Mouse (Mus musculus) heart, postnatal 14 days (tissue): Measurements from ENCODE around the gene Kpna7. TPM values are rescaled to one million over a fixed set of nuclear protein-coding genes. Genes with fewer than 3 reads are reported as not detected.

Experiments used
- DNase-seq, 2 experiments: peaks; one replicate each; pipeline ENCODE4 v3.0.0; 2021 to 2022
- intact Hi-C: fragments of 180-260 bp; cut with DNase I; formaldehyde crosslinking; loops from one replicate; pipeline ENCODE4 v1.15.1; 2025
- total RNA-seq, 2 experiments: library from RNA; stranded (reverse); gene quantifications; 2 replicates each; pipeline ENCODE4 v1.2.3; 2021

The Kpna7 gene
- total RNA-seq, 2 experiments from 2014 or later: not detected

DNA sequence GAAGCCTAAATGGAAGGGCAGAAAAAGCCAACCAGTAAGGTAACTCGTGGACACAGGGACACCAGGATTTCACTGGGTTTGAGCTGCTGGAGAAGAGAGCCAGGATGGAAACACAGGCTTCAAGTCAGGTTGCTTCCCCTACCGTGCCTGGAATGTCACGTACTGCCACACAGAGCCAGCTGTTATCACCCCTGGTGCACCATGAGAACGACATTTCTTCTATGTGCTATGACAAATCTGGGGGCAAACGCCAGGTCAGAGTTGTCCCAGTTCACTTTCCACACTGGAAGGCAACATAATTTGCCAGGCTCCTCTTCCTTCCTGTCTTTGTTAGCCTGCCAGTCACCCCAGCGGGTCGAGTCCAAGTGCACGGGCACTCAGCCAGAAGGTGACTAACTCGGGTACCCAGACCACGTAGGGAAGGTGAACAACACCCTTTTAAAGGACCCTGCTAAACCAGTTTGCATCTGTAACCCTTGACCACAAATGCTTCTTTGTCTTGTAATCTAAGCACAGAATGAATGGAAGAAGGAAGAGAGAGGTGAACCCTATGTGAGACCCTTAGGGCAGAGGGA lies 105.2 kb downstream of the Kpna7 start:
- peak; percentile 40 to 47 for DNase-seq
- intact Hi-C loops: no loop called here

DNA sequence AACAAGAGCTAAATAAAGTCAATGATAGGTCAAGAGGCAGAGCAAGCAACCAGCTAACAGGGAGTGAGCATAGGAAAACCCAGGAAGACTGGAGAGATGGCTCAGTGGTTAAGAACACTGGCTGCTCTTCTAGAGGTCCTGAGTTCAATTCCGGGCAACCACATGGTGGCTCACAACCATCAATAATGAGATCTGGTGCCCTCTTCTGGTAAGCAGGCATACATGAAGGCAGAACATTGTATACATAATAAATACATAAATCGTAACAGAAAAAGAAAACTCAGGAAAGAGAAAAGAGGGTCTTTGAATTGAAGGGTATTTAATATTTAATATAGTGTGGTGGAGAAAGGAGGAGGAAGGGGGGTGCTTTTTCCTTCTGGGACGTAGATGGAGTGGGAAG lies 112.6 kb downstream of the Kpna7 start:
- no peak for DNase-seq
- intact Hi-C loops: no loop called here

DNA sequence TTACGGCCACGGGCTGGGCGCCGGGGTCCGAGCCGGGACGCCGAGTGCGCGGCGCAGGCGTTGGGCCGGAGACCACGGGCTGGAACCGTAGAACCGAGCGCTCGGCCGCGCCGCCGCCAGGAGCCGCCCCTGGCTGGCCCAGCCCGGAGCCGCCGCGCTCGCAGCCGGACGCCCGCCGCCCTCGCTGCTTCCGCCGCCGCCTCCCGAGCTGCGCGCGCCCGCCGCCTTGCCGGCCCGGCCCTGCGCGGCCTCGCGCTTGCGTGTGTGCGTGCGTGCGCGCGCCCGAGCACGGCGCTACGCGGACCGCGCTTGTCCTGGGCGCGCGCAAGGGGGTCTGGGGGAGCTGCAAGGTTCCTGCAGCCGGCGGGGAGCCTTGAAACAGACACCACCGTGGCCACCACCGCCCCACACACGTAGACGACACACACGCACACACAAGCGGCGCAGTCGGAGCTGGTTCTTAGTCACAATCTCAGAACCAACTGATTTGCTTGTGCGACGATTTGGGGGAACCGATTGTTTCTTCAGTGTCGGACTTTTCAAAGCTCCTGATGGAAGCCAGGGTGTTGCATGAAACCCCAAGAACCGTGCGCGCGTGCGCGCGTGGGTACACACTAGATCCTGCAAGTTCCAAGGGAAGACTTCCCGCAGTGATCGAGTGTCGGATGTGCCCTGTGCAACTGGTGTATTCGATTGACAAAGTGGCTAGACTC lies 118.0 kb downstream of the Kpna7 start, which contains the start of gene Smurf1:
Smurf1 (minus strand) TSS at position 209 of the 713 bp plus-strand sequence.
- DNase-seq: peak; percentile 93 to 94
- intact Hi-C loops: no loop called here

DNA sequence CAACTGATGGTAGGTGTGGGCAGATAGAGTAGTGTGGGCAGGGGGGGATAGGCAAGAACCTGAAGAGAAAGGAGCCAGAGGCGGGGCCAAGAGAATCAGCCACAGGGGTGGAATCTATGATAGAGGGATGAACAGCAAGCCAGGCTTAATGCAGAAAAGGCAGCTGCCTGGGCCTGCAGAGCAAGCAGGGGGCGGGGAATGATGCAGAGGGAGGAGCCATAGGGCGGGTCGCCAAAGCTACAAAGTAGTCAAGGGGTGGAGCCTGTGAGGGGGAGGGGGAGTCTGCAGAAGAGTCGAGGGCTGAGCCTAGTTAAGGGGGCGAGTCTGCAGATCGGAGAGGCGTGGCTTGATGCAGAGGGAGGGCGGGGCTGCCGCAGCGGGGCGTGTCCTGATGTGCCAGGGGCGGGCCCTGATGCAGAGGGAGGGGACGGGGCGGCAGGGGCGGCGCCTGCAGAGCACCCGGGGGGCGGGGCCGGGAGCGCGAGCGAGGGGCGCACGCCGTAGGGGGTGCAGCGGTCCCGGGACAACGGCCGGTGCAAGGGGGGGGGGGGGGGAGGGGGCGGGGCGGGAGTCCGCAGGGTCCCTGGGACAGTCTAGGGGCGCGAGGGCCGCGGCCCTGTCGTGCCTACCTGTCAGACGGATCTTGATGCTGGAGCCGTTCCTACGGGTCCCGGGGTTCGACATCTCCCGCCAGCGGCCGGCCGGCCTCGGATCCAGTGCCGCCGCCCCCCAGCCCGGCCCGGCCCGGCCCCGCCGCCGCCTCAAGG lies 118.8 kb downstream of the Kpna7 start:
- intact Hi-C loops: no loop called here

DNA sequence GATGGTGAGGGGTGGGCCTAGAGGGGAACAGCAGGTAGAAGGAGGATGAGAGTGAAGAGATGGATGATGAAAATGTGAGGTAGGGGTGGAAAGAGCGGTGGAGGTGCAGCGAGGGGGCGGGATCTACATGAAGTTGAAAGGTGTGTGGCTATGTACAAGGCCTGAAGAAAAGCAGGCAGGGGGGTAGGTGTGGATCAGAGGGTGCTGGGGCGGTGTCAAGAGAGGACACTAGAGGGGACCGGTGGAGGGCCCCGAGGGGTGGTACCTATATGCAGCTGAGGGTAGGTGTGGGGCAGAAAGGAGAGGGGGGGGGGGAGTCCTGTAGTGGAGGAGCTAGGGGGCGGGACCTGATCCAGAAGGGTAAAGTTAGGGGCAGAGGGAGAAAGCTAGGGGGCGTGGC lies 119.4 kb downstream of the Kpna7 start:
- DNase-seq: no peak
- intact Hi-C loops: no loop called here

More for the DNA sequence above, 118.8 kb downstream of the Kpna7 start:
- peak; percentile 84 to 91 for DNase-seq

- peak; percentile 56 to 76 for DNase-seq
- intact Hi-C loops: no loop called here
Measured at GRCm38 (mm10) chr5:144963817-144964261, 120.0 kb downstream of the Kpna7 start.

GRCm38 (mm10) chr5:144963401-144963800 lies 120.4 kb downstream of the Kpna7 start:
- intact Hi-C loops: no loop called here
- DNase-seq: peak in 1 of 2 experiments; percentile 27

DNA sequence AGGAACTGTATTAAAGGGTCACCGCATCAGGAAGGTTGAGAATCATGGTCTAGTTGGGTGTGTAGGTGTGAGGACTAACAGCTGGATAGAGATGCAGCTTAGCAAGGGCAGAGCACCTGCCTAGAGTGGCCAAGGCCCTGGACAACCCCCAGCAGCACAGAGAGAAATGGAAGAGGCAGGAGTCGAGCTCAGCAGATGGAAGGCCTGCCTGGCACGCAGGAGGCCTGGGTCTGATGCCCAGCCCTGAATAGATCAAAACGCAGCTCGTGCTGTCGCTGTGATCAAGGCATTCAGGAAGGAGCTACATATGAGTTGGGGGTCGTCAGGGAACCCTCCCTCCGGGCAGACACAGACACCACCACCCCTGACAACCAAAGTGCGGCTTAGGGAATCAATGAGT lies 125.6 kb downstream of the Kpna7 start:
- intact Hi-C loops: no loop called here
- no peak for DNase-seq

DNA sequence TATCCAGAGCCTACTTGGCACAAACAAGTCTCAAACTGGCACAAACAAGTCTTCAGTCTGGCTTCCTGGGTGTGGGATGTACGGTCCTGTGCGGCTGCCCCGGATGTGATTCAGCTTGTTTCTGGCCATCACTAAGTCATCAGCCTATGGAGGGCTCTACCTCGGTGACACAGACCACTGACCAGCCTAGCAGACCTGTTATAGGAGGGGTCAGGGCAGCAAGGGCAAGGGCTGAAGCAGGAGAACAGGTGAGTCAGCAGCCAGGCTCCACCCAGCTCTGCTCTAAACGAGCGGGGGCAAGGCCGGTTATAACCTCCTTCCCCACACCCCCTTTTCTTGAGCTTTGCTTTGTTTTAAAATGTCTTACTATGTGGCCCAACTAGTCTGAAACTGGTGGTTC lies 129.4 kb downstream of the Kpna7 start:
- DNase-seq: no peak
- intact Hi-C loops: no loop called here

GRCm38 (mm10) chr5:144952592-144952991 lies 131.2 kb downstream of the Kpna7 start:
- intact Hi-C loops: no loop called here

GRCm38 (mm10) chr5:144950428-144951051 lies 133.3 kb downstream of the Kpna7 start:
- intact Hi-C loops: no loop called here
- no peak for DNase-seq

More at GRCm38 (mm10) chr5:144952592-144952991, 131.2 kb downstream of the Kpna7 start:
- DNase-seq: no peak

GRCm38 (mm10) chr5:144949856-144950255 lies 134.0 kb downstream of the Kpna7 start:
- DNase-seq: no peak
- intact Hi-C loops: no loop called here

DNA sequence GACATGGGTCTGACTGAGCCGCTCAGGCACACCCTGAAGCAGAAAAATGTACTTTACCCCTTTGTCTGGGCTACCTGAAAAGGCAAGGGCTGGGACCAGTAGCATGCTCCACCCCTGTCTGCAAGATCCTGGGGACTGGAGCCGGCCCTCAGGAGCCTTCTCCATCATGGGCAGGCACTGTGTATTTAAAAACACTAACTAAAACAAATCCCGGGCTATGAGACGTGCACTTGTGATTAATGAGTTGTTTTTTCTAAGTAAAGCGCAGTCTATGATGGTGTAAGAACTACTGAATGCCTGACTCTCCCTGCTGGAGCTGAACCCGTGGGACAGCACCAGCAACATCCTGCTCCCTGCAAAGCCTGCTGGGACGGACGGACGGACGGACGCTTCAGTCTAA lies 135.4 kb downstream of the Kpna7 start:
- intact Hi-C loops: no loop called here
- no peak for DNase-seq

DNA sequence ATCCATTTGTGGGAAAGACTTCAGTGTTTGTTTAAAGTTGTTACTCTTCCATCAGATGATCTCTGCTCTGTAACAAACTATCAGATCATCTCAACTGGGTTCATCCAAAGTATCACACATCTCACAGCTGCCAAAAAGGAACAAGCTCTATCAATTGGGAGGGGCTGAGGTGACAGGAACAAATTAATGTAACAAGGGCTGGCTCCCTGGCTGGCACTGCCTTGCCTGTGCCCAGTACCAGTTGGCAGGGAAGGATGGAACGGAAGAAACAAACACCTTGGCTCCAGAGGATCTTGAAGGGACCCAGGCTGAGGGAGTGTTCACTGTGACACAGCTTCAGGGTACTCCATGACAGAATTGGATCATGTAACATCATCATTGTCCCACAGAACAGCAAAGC lies 135.8 kb downstream of the Kpna7 start:
- intact Hi-C loops: no loop called here
- no peak for DNase-seq

DNA sequence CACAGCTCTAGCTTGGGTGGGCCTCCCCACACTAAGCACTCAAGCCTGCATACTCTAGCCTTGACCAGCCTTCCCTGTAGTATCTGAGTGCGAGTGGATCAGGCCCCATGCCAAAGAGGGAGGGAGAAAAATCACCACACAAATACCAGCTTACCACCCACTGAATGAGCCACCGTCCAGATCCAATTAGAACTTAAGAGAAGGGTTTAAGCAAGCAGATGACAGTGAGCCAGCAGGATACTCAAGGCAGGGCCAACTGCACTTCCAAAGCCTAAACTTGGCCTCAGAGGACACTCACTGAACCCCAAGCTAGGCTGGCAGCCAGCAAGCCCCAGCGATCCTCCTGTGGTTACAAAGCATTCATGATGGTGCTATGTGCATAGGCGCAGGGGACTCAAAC lies 137.8 kb downstream of the Kpna7 start:
- DNase-seq: peak in 1 of 2 experiments; percentile 51
- intact Hi-C loops: no loop called here

DNA sequence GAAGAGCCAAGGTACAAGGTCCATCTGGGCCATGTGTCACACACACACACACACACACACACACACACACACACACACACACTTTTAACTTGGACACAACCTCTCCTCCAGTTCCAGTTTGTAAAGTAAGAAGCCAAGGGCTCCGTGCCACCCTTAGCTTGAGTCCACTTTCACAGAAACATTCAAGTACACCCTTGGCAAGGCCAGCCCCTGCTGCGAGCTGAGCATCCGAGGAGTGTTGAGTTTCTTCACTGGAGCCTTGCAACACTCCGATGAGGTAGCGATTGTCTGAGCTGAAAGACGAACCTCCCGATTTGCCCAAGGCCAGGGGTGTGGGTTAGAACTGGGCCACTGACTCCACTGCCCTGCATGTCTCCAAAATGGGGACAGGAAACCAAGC lies 138.9 kb downstream of the Kpna7 start:
- no peak for DNase-seq
- intact Hi-C loops: no loop called here

GRCm38 (mm10) chr5:144944370-144944769 lies 139.5 kb downstream of the Kpna7 start:
- DNase-seq: no peak
- intact Hi-C loops: no loop called here

DNA sequence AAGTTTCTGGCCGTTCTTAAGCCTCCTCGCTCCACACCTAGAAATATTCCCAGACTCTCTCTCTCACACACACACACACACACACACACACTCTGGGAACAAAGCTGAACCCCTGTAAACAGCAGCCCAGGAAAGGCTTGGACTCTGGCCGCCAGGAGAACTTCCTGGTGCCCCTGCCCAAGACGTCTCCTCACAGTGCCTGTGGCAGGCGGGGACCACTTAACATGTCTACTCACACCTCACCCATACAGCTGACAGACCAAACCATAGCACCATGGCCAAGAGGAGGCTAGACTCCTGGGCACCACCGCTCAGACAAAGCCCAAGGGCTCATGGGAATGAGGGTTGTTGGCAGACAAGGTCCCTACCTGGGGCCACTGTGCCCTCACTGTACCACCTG lies 140.5 kb downstream of the Kpna7 start:
- intact Hi-C loops: no loop called here
- no peak for DNase-seq

DNA sequence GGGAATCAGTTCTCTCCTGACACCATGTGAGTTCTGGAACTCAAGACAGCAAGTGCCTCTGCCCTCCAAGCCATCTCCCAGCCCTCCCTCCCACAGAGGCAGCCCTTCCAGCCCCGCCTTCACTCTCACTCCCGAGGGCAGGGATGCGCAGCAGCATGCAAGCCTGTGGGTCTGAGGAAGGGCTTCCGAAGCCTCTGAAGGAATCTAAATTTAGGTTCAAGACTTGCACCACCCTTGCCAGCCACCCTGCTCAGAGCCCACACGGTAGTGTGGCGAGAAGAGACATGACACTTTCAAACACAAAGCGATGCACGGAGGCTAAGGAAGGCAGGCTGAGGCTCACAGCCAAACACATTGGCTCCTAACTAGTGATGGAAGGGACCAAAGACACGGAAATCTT lies 141.4 kb downstream of the Kpna7 start:
- DNase-seq: no peak
- intact Hi-C loops: no loop called here

- intact Hi-C loops: no loop called here
- DNase-seq: no peak
Measured at GRCm38 (mm10) chr5:144940904-144941303, 142.9 kb downstream of the Kpna7 start.

- intact Hi-C loops: no loop called here
Measured at GRCm38 (mm10) chr5:144937304-144937703, 146.5 kb downstream of the Kpna7 start.

More at GRCm38 (mm10) chr5:144937304-144937703, 146.5 kb downstream of the Kpna7 start:
- no peak for DNase-seq
